Mouse (Mus musculus) heart, embryonic 14.5 days (tissue): ENCODE data around the gene Acsm2. TPM values are rescaled to one million over a fixed set of nuclear protein-coding genes. Genes with fewer than 3 reads are reported as not detected.
"Not testable (repeated sequence)": the region's sequence is repeated elsewhere in the genome, so short reads cannot be mapped to it uniquely, and the experiment has no call there.

Source experiments
- ATAC-seq: fragments of 200-750 bp; cut with Nextera tagmentation; 2 replicates; pipeline ENCODE4 v1.8.0; 2017; ENCODE audit warnings: low read depth, moderate TSS enrichment; ENCODE audit not compliant: insufficient number of reproducible peaks, insufficient read depth, low FRiP score
- H3K27ac ChIP-seq, 2 experiments: fragments of 200-500 bp in 1 of 2; fragments of 300-500 bp in 1 of 2; sonication (generic) in 1 of 2; replicated peaks in 1 of 2; 2 replicates each; pipeline ENCODE4 v1.5.1; 2012 to 2014; ENCODE audit warnings: low read depth in 2 of 2, low read length in 2 of 2, control low read depth in 1 of 2, mild to moderate bottlenecking in 1 of 2, mixed read lengths in 1 of 2; ENCODE audit not compliant: control insufficient read depth in 1 of 2, insufficient read depth in 1 of 2
- H3K27me3 ChIP-seq: fragments of 300-500 bp; sonication (generic); 2 replicates; pipeline ENCODE4 v1.6.1; 2014; ENCODE audit warnings: mild to moderate bottlenecking, low read length, control low read depth; ENCODE audit not compliant: control insufficient read depth, insufficient read depth
- H3K36me3 ChIP-seq: fragments of 300-500 bp; sonication (generic); 2 replicates; pipeline ENCODE4 v1.6.1; 2014; ENCODE audit warnings: mild to moderate bottlenecking, control low read depth, low read length, mixed read lengths; ENCODE audit not compliant: control insufficient read depth, insufficient read depth
- H3K4me1 ChIP-seq, 2 experiments: fragments of 200-500 bp in 1 of 2; fragments of 300-500 bp in 1 of 2; sonication (generic) in 1 of 2; 2 replicates each; pipeline ENCODE4 v1.6.1; 2012 to 2014; ENCODE audit warnings: low read length in 2 of 2, control low read depth in 1 of 2, mixed read lengths in 1 of 2; ENCODE audit not compliant: control insufficient read depth in 2 of 2, insufficient read depth in 2 of 2
- H3K4me2 ChIP-seq: fragments of 300-500 bp; sonication (generic); 2 replicates; pipeline ENCODE4 v1.6.1; 2014; ENCODE audit warnings: mild to moderate bottlenecking, low read length
- H3K4me3 ChIP-seq, 2 experiments: fragments of 200-500 bp in 1 of 2; fragments of 300-500 bp in 1 of 2; sonication (generic) in 1 of 2; 2 replicates each; pipeline ENCODE4 v1.5.1; 2012 to 2014; ENCODE audit warnings: low read length in 2 of 2, mild to moderate bottlenecking in 2 of 2, control low read depth in 1 of 2, low read depth in 1 of 2, moderate library complexity in 1 of 2; ENCODE audit not compliant: control insufficient read depth in 1 of 2, insufficient read depth in 1 of 2
- H3K9ac ChIP-seq: fragments of 300-500 bp; sonication (generic); 2 replicates; pipeline ENCODE4 v1.6.1; 2014; ENCODE audit warnings: mild to moderate bottlenecking, low read length
- H3K9me3 ChIP-seq: fragments of 300-500 bp; sonication (generic); 2 replicates; pipeline ENCODE4 v1.6.1; 2016; ENCODE audit warnings: low read length, control low read depth; ENCODE audit not compliant: control insufficient read depth
- WGBS: fragments of 180-500 bp; shearing (Covaris S2); extraction: QIAGEN DNeasy Blood & Tissue Kit; methylation state at CpG from one replicate; pipeline ENCODE4 v1.1.7; 2014; 5-methylcytosine and 5-hydroxymethylcytosine counted together
- polyA plus RNA-seq: library from polyadenylated mRNA; unstranded; fragments of >200 nt; fragmentation: Nextera tagmentation; extraction: Ambion mirVana; gene quantifications from 2 replicates; pipeline ENCODE4 v1.2.1, GENCODE M21; 2014

The Acsm2 gene
- polyA plus RNA-seq, 1 experiment from 2014 or later, result not detected

GRCm38 (mm10) chr7:119562476-119562875, 8.3 kb downstream of the Acsm2 start:
- H3K4me3 ChIP-seq, H3K27me3 ChIP-seq, H3K36me3 ChIP-seq, H3K27ac ChIP-seq, H3K9me3 ChIP-seq, H3K9ac ChIP-seq, ATAC-seq, H3K4me2 ChIP-seq, H3K4me1 ChIP-seq: not testable (repeated sequence)
- WGBS, result 88% methylated on average over 2 of the region's 2 CpGs

- no peaks in the 10 kb centered on the region for H3K27me3 ChIP-seq
- no peaks in the 10 kb centered on the region for H3K36me3 ChIP-seq
- 85% methylated on average over 3 of the region's 3 CpGs for WGBS
- H3K27ac ChIP-seq, result no peak overlapping the region
- no peak overlapping the region for H3K9ac ChIP-seq
- H3K9me3 ChIP-seq, result no peaks in the 10 kb centered on the region
- H3K4me3 ChIP-seq, result no peak overlapping the region
- no peaks in the 10 kb centered on the region for H3K4me1 ChIP-seq
- H3K4me2 ChIP-seq, result no peak overlapping the region
- no peak for ATAC-seq
Measured at GRCm38 (mm10) chr7:119594530-119595107, 40.5 kb downstream of the Acsm2 start.

GRCm38 (mm10) chr7:119595306-119595705, 41.2 kb downstream of the Acsm2 start:
- ATAC-seq, result no peak
- Histone ChIP-seq H3K36me3 (no peaks in the 10 kb centered on the region), H3K4me3 (no peak overlapping the region), H3K27ac (no peak overlapping the region), H3K9me3 (no peaks in the 10 kb centered on the region), H3K27me3 (no peaks in the 10 kb centered on the region), H3K9ac (no peak overlapping the region), H3K4me1 (no peaks in the 10 kb centered on the region), H3K4me2 (no peak overlapping the region)
- 32% methylated on average over 1 of the region's 1 CpGs for WGBS

- no peak for ATAC-seq
- H3K27me3 ChIP-seq, result no peaks in the 10 kb centered on the region
Measured at GRCm38 (mm10) chr7:119596536-119596935, 42.4 kb downstream of the Acsm2 start.

GRCm38 (mm10) chr7:119601195-119601953, 47.2 kb downstream of the Acsm2 start:
- no peak overlapping the region for H3K4me3 ChIP-seq
- H3K36me3 ChIP-seq, result no peaks in the 10 kb centered on the region
- no peaks in the 10 kb centered on the region for H3K27me3 ChIP-seq
- H3K4me2 ChIP-seq, result no peak overlapping the region
- no peaks in the 10 kb centered on the region for H3K9me3 ChIP-seq
- H3K27ac ChIP-seq, result no peak overlapping the region
- ATAC-seq, result no peak
- WGBS, result 62% methylated on average over 2 of the region's 2 CpGs
- H3K4me1 ChIP-seq, result no peaks in the 10 kb centered on the region
- no peak overlapping the region for H3K9ac ChIP-seq

More at GRCm38 (mm10) chr7:119596536-119596935, 42.4 kb downstream of the Acsm2 start:
- Histone ChIP-seq H3K36me3 (no peaks in the 10 kb centered on the region), H3K4me2 (no peak overlapping the region), H3K9ac (no peak overlapping the region), H3K9me3 (no peaks in the 10 kb centered on the region), H3K27ac (no peak overlapping the region), H3K4me3 (no peak overlapping the region), H3K4me1 (no peaks in the 10 kb centered on the region)
- WGBS, result 50% methylated on average over 2 of the region's 2 CpGs

GRCm38 (mm10) chr7:119601954-119602317, 47.8 kb downstream of the Acsm2 start:
- 45% methylated on average over 1 of the region's 1 CpGs for WGBS
- Histone ChIP-seq H3K9me3 (no peaks in the 10 kb centered on the region), H3K4me1 (no peaks in the 10 kb centered on the region), H3K4me3 (no peak overlapping the region), H3K27me3 (no peaks in the 10 kb centered on the region), H3K27ac (no peak overlapping the region), H3K9ac (no peak overlapping the region), H3K4me2 (no peak overlapping the region), H3K36me3 (no peaks in the 10 kb centered on the region)
- no peak for ATAC-seq

- no peak overlapping the region for H3K9ac ChIP-seq
- no peaks in the 10 kb centered on the region for H3K27me3 ChIP-seq
- H3K4me3 ChIP-seq, result no peak overlapping the region
- H3K9me3 ChIP-seq, result no peaks in the 10 kb centered on the region
- ATAC-seq, result no peak
- no peak overlapping the region for H3K27ac ChIP-seq
- H3K36me3 ChIP-seq, result no peaks in the 10 kb centered on the region
- no peaks in the 10 kb centered on the region for H3K4me1 ChIP-seq
- H3K4me2 ChIP-seq, result no peak overlapping the region
- 46% methylated on average over 2 of the region's 2 CpGs for WGBS
Measured at GRCm38 (mm10) chr7:119604903-119605483, 50.9 kb downstream of the Acsm2 start.
